Mouse (Mus musculus): ENCODE results near the gene Wdsub1. TPM values are rescaled to one million over a fixed set of nuclear protein-coding genes. Genes with fewer than 3 reads are reported as not detected.

Wdsub1 gene
- total and polyA plus RNA-seq, 2 experiments from 2014 or later, result 42.8 to 268 TPM

- H3K4me1 ChIP-seq (ENCODE audit: control insufficient read depth, insufficient read depth), result no peaks in the 10 kb centered on the region; the same call in 1 of the 2 replicates
- no peak overlapping the region for H3K4me3 ChIP-seq (ENCODE audit: low read depth, low read length)
- no peak overlapping the region for H3K9ac ChIP-seq (replicated peaks; ENCODE audit: low read depth, low read length)
- TF ChIP-seq EP300 (IDR thresholded peaks at IDR 0.05; ENCODE audit: low read depth) (no peak), CTCF (IDR thresholded peaks at IDR 0.05; ENCODE audit: low read depth) (no peak)
- H3K36me3 ChIP-seq (replicated peaks; ENCODE audit: control insufficient read depth, insufficient read depth, low read length), result peaks cover 49% of the 10 kb centered on the region
- DNase-seq (ENCODE audit: low spot score) (no peak), ATAC-seq (ENCODE audit: insufficient read depth, low read depth) (no peak)
- H3K27ac ChIP-seq (ENCODE audit: low read depth), result no peak overlapping the region
- no peaks in the 10 kb centered on the region for H3K9me3 ChIP-seq (replicated peaks; ENCODE audit: control insufficient read depth, low read length)
- no peaks in the 10 kb centered on the region for H3K27me3 ChIP-seq (ENCODE audit: control insufficient read depth, insufficient read depth, low read length)
- no peak overlapping the region for H3K4me2 ChIP-seq (ENCODE audit: low read depth, low read length)
- 69% methylated on average over 8 of the region's 8 CpGs for WGBS
Measured at GRCm38 (mm10) chr2:59814997-59815396, 67.4 kb downstream of the Wdsub1 start.

GRCm38 (mm10) chr2:59813457-59813856 is 68.9 kb downstream of the Wdsub1 start:
- Histone ChIP-seq H3K4me1 (ENCODE audit: control insufficient read depth, insufficient read depth) (no peaks in the 10 kb centered on the region; the same call in 1 of the 2 replicates), H3K27ac (ENCODE audit: low read depth) (no peak overlapping the region), H3K36me3 (replicated peaks; ENCODE audit: control insufficient read depth, insufficient read depth, low read length) (peaks cover 39% of the 10 kb centered on the region), H3K27me3 (ENCODE audit: control insufficient read depth, insufficient read depth, low read length) (no peaks in the 10 kb centered on the region), H3K9me3 (replicated peaks; ENCODE audit: control insufficient read depth, low read length) (no peaks in the 10 kb centered on the region), H3K4me2 (ENCODE audit: low read depth, low read length) (no peak overlapping the region), H3K4me3 (ENCODE audit: low read depth, low read length) (no peak overlapping the region), H3K9ac (replicated peaks; ENCODE audit: low read depth, low read length) (no peak overlapping the region)
- ATAC-seq (ENCODE audit: insufficient read depth, low read depth), result no peak
- no peak for TF ChIP-seq EP300 (IDR thresholded peaks at IDR 0.05; ENCODE audit: low read depth)
- DNase-seq (ENCODE audit: low spot score), result no peak
- WGBS, result 71% methylated on average over 13 of the region's 13 CpGs

GRCm38 (mm10) chr2:59812641-59813040 is 69.8 kb downstream of the Wdsub1 start:
- H3K27me3 ChIP-seq (ENCODE audit: control insufficient read depth, insufficient read depth, low read length), result no peaks in the 10 kb centered on the region
- DNase-seq (ENCODE audit: low spot score) (no peak), ATAC-seq (ENCODE audit: insufficient read depth, low read depth) (no peak)
- TF ChIP-seq CTCF (IDR thresholded peaks at IDR 0.05; ENCODE audit: low read depth) (no peak), EP300 (IDR thresholded peaks at IDR 0.05; ENCODE audit: low read depth) (no peak)
- H3K9me3 ChIP-seq (replicated peaks; ENCODE audit: control insufficient read depth, low read length), result no peaks in the 10 kb centered on the region
- no peak overlapping the region for H3K9ac ChIP-seq (replicated peaks; ENCODE audit: low read depth, low read length)
- H3K4me1 ChIP-seq (ENCODE audit: control insufficient read depth, insufficient read depth), result no peaks in the 10 kb centered on the region; the same call in 1 of the 2 replicates
- no peak overlapping the region for H3K4me3 ChIP-seq (ENCODE audit: low read depth, low read length)
- H3K27ac ChIP-seq (ENCODE audit: low read depth), result no peak overlapping the region
- WGBS, result 94% methylated on average over 1 of the region's 1 CpGs
- no peak overlapping the region for H3K4me2 ChIP-seq (ENCODE audit: low read depth, low read length)
- peaks cover 39% of the 10 kb centered on the region for H3K36me3 ChIP-seq (replicated peaks; ENCODE audit: control insufficient read depth, insufficient read depth, low read length)

DNA sequence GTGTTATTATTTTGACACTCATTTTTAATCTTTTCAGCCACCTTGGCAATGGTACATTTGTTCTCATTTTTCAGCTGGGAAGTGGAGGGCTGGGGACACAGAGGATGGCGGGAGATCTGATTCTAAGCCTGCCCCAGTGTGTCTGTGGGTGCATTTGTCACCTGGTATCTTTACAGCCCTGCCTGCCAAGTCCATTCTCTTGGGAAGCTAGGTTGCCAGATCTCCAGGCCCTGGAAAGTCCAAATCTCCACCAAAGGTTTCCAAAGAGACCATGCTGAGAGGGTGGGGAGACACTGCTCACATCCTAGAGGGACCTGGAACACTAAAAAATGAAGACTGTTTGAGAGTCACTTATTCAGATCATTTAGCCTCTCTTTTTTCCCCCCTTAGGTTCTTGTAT is 71.1 kb downstream of the Wdsub1 start:
- Histone ChIP-seq H3K9me3 (replicated peaks; ENCODE audit: control insufficient read depth, low read length) (no peaks in the 10 kb centered on the region), H3K36me3 (replicated peaks; ENCODE audit: control insufficient read depth, insufficient read depth, low read length) (peaks cover 39% of the 10 kb centered on the region), H3K27ac (ENCODE audit: low read depth) (peak overlapping the region; percentile 65), H3K4me3 (ENCODE audit: low read depth, low read length) (no peak overlapping the region), H3K4me1 (ENCODE audit: control insufficient read depth, insufficient read depth) (no peaks in the 10 kb centered on the region; the same call in 1 of the 2 replicates), H3K27me3 (ENCODE audit: control insufficient read depth, insufficient read depth, low read length) (no peaks in the 10 kb centered on the region), H3K9ac (replicated peaks; ENCODE audit: low read depth, low read length) (no peak overlapping the region), H3K4me2 (ENCODE audit: low read depth, low read length) (no peak overlapping the region)
- DNase-seq (ENCODE audit: low spot score), result no peak
- no peak for ATAC-seq (ENCODE audit: insufficient read depth, low read depth)
- TF ChIP-seq EP300 (IDR thresholded peaks at IDR 0.05; ENCODE audit: low read depth) (no peak), CTCF (IDR thresholded peaks at IDR 0.05; ENCODE audit: low read depth) (no peak)
- WGBS, result 30% methylated on average over 1 of the region's 1 CpGs

DNA sequence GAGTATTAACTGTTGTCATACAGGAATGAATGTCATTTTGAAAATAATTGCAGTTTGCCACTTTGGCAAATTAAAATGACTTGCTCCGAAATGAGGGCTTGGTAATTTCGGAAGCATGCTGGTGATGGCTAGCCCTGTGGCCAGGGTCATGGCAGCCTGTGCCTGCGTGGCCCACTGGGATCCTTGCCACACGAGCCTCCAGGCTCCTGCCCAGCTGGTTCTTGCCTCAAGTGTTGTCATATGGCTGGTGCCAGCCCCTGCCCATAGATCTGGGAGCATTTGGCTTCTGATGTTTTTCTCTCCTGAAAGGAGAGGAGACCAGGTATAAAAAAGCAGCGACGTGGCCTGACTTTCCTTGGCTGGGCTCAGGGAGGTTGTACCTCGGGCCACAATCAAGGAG is 72.4 kb downstream of the Wdsub1 start:
- 84% methylated on average over 7 of the region's 7 CpGs for WGBS

DNA sequence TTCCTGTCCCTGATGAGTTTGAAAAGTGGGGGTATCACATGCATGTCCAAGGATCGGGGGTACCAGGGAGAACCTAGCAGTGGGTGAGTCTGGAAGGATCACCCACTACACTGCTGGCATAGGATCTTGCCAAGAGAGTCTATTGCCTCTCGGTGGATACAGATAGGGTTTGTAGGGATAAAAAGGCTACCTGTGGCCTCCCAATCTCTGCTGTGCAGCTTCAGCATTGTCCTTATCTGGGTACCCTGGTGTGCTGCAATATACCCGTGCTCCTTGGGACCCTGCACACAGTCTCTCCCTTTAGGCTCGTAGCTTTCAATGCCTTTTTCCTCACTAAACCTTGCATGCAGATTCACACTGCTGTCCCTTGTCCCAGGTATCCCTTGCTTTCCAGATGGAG is 73.8 kb downstream of the Wdsub1 start:
- TF ChIP-seq CTCF (IDR thresholded peaks at IDR 0.05; ENCODE audit: low read depth), result no peak
- no peak for TF ChIP-seq EP300 (IDR thresholded peaks at IDR 0.05; ENCODE audit: low read depth)
- no peak for DNase-seq (ENCODE audit: low spot score)

More for the DNA sequence above, 72.4 kb downstream of the Wdsub1 start:
- Histone ChIP-seq H3K9ac (replicated peaks; ENCODE audit: low read depth, low read length) (no peak overlapping the region), H3K4me2 (ENCODE audit: low read depth, low read length) (no peak overlapping the region), H3K4me3 (ENCODE audit: low read depth, low read length) (no peak overlapping the region), H3K36me3 (replicated peaks; ENCODE audit: control insufficient read depth, insufficient read depth, low read length) (peaks cover 36% of the 10 kb centered on the region), H3K27me3 (ENCODE audit: control insufficient read depth, insufficient read depth, low read length) (no peaks in the 10 kb centered on the region), H3K27ac (ENCODE audit: low read depth) (no peak overlapping the region), H3K4me1 (ENCODE audit: control insufficient read depth, insufficient read depth) (no peaks in the 10 kb centered on the region; the same call in 1 of the 2 replicates), H3K9me3 (replicated peaks; ENCODE audit: control insufficient read depth, low read length) (no peaks in the 10 kb centered on the region)
- DNase-seq (ENCODE audit: low spot score), result no peak
- no peak for ATAC-seq (ENCODE audit: insufficient read depth, low read depth)
- TF ChIP-seq CTCF (IDR thresholded peaks at IDR 0.05; ENCODE audit: low read depth) (no peak), EP300 (IDR thresholded peaks at IDR 0.05; ENCODE audit: low read depth) (no peak)

More for the DNA sequence above, 73.8 kb downstream of the Wdsub1 start:
- H3K9ac ChIP-seq (replicated peaks; ENCODE audit: low read depth, low read length), result no peak overlapping the region
- H3K27ac ChIP-seq (ENCODE audit: low read depth), result no peak overlapping the region
- peaks cover 44% of the 10 kb centered on the region for H3K36me3 ChIP-seq (replicated peaks; ENCODE audit: control insufficient read depth, insufficient read depth, low read length)
- ATAC-seq (ENCODE audit: insufficient read depth, low read depth), result no peak
- H3K4me3 ChIP-seq (ENCODE audit: low read depth, low read length), result no peak overlapping the region
- H3K4me2 ChIP-seq (ENCODE audit: low read depth, low read length), result no peak overlapping the region
- WGBS, result 83% methylated on average over 4 of the region's 4 CpGs
- no peaks in the 10 kb centered on the region for H3K27me3 ChIP-seq (ENCODE audit: control insufficient read depth, insufficient read depth, low read length)
- no peaks in the 10 kb centered on the region; the same call in 1 of the 2 replicates for H3K4me1 ChIP-seq (ENCODE audit: control insufficient read depth, insufficient read depth)
- H3K9me3 ChIP-seq (replicated peaks; ENCODE audit: control insufficient read depth, low read length), result no peaks in the 10 kb centered on the region

All from heart, postnatal 0 days (tissue).